Mouse (Mus musculus): ENCODE data around the gene Lix1l. TPM values are rescaled to one million over a fixed set of nuclear protein-coding genes. Genes with fewer than 3 reads are reported as not detected.
"Not testable (repeated sequence)": the region's sequence is repeated elsewhere in the genome, so short reads cannot be mapped to it uniquely, and the experiment has no call there.

Lix1l gene
- polyA plus RNA-seq, 1 experiment: 8.2 TPM

DNA sequence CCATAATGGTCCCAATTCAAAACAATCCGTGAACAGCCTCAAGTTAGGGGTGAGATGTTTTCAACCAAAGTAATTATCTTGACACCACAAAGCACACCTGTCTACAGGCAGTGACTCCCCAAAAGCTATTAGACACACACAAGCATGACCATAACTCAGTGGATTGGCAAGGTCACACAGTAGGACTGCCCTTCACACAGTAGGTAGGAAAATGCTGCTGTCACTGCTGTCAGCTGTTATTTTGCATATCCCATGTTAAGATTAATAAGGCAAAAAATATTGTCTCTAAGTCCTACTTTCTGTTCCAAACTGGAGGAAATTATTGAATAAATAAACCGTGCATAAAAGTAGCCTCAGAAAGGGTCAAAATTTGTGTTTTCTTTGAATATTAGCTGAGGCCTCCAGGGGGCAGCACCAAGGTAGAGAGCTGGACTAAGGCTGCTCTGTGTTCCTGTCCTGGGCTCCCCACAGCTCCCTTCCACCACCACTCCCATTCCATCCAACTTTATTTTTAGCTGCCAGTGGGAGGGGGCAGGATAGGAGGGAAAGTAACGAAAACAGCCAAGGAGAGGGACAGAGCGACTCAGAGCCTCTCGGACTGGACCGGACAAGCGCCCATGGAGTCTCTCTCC lies 44.2 kb downstream of the Lix1l start, which contains the start of gene Itga10:
Gene Itga10, plus strand, starts transcription at position 567 of the 632 bp plus-strand sequence.
- Histone ChIP-seq H3K36me3 (ENCODE audit: control insufficient read depth, insufficient read depth, low read length) (peaks cover 4% of the 10 kb centered on the region; the same call in 1 of the 2 replicates), H3K27ac (ENCODE audit: control insufficient read depth, insufficient read depth, low read length) (no peak within 1 kb of the TSS), H3K27me3 (ENCODE audit: control insufficient read depth, insufficient read depth, low read length) (no peaks in the 10 kb centered on the region), H3K4me1 (replicated peaks; ENCODE audit: control insufficient read depth, insufficient read depth, low read length) (no peaks in the 10 kb centered on the region), H3K4me3 (ENCODE audit: control insufficient read depth, insufficient read depth, low read length) (no peak within 1 kb of the TSS)
- TF ChIP-seq CTCF (IDR thresholded peaks at IDR 0.05; ENCODE audit: borderline replicate concordance, control insufficient read depth, extremely low read depth, insufficient read depth, low read length, poor library complexity): peak; percentile 58; the same call in 1 of the 2 replicates
- TF ChIP-seq POLR2A (IDR thresholded peaks at IDR 0.05; ENCODE audit: control insufficient read depth, extremely low read depth, insufficient read depth, low read length, poor library complexity): no peak
- peak; percentile 17 for DNase-seq
- 83% methylated on average over 7 of the region's 7 CpGs for WGBS

DNA sequence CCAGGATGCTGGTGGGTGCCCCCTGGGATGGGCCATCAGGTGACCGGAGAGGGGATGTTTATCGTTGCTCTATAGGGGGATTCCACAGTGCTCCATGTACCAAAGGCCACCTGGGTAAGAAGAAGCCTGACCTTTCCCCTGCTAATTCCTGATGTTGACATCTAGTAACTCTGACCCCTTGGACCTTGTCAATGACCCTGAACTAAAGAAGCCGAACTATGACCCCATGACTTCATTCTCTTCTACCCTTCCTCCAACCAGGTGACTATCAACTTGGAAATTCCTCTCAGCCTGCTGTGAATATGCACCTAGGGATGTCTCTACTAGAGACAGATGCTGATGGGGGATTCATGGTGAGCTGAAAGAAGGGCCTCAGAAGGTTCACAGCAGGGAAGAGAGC lies 46.4 kb downstream of the Lix1l start:
- no peaks in the 10 kb centered on the region for H3K27me3 ChIP-seq (ENCODE audit: control insufficient read depth, insufficient read depth, low read length)
- no peak for TF ChIP-seq POLR2A (IDR thresholded peaks at IDR 0.05; ENCODE audit: control insufficient read depth, extremely low read depth, insufficient read depth, low read length, poor library complexity)
- no peak for TF ChIP-seq CTCF (IDR thresholded peaks at IDR 0.05; ENCODE audit: borderline replicate concordance, control insufficient read depth, extremely low read depth, insufficient read depth, low read length, poor library complexity)
- H3K27ac ChIP-seq (ENCODE audit: control insufficient read depth, insufficient read depth, low read length): no peak overlapping the region
- peaks cover 4% of the 10 kb centered on the region; the same call in 1 of the 2 replicates for H3K36me3 ChIP-seq (ENCODE audit: control insufficient read depth, insufficient read depth, low read length)
- DNase-seq: no peak
- WGBS: 93% methylated on average over 3 of the region's 3 CpGs
- no peak overlapping the region for H3K4me3 ChIP-seq (ENCODE audit: control insufficient read depth, insufficient read depth, low read length)
- no peaks in the 10 kb centered on the region for H3K4me1 ChIP-seq (replicated peaks; ENCODE audit: control insufficient read depth, insufficient read depth, low read length)

DNA sequence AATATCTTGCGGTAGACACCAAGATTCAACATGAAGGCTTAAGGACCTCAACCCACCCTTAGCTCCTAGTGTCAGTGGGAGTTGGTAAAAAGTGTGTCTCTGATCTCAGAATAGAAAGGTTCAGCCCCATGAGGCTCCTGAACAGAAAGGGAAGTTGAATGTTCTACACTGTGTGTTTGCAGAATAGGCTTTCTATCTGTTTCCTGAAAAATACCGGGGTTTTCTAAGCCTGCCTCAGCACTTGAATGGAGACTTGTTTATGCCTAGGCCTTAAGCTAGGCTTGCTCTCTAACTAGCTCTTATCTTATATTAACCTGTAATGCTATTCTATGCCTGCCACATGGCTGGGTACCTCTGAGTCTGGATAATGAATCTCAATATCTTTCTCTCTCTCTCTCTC lies 60.0 kb downstream of the Lix1l start:
- Histone ChIP-seq H3K4me3 (ENCODE audit: control insufficient read depth, insufficient read depth, low read length) (no peak overlapping the region), H3K4me1 (replicated peaks; ENCODE audit: control insufficient read depth, insufficient read depth, low read length) (peaks cover 6% of the 10 kb centered on the region), H3K27me3 (ENCODE audit: control insufficient read depth, insufficient read depth, low read length) (no peaks in the 10 kb centered on the region), H3K27ac (ENCODE audit: control insufficient read depth, insufficient read depth, low read length) (no peak overlapping the region), H3K36me3 (ENCODE audit: control insufficient read depth, insufficient read depth, low read length) (no peaks in the 10 kb centered on the region)
- WGBS: 57% methylated on average over 2 of the region's 2 CpGs
- TF ChIP-seq CTCF (IDR thresholded peaks at IDR 0.05; ENCODE audit: borderline replicate concordance, control insufficient read depth, extremely low read depth, insufficient read depth, low read length, poor library complexity) (no peak), POLR2A (IDR thresholded peaks at IDR 0.05; ENCODE audit: control insufficient read depth, extremely low read depth, insufficient read depth, low read length, poor library complexity) (no peak)
- no peak for DNase-seq

DNA sequence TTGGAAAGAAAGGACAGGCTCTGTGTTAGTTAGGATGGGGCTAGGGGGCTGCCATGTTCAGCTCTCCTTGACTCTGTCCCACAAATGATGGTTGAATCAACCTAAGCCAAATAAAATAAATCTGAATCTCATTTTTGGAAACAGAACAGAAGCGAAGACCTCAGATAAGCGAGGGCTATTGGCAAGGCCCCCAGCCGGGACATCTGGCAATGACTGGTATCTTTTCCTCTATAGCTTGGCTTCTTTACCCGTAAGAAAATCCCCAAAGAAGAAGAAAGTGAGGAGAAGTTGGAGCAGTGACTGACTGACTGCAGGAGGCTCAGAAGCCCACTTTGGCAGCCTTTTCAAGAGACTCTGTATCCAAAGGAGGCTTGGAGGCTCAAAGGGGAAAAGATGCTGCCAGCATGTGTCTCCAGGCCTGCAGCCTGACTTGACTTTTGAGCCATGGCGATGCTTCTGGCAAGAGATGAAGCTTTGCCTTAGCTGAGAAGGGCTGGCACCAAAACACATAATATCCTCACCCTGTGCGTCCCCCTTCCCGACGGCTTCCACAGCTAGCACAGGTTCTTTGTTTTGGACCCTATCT lies 61.9 kb downstream of the Lix1l start:
- Histone ChIP-seq H3K36me3 (ENCODE audit: control insufficient read depth, insufficient read depth, low read length) (no peaks in the 10 kb centered on the region), H3K27ac (ENCODE audit: control insufficient read depth, insufficient read depth, low read length) (no peak overlapping the region), H3K4me1 (replicated peaks; ENCODE audit: control insufficient read depth, insufficient read depth, low read length) (peaks cover 6% of the 10 kb centered on the region), H3K4me3 (ENCODE audit: control insufficient read depth, insufficient read depth, low read length) (no peak overlapping the region), H3K27me3 (ENCODE audit: control insufficient read depth, insufficient read depth, low read length) (no peaks in the 10 kb centered on the region)
- DNase-seq: no peak
- 86% methylated on average over 8 of the region's 8 CpGs for WGBS
- TF ChIP-seq POLR2A (IDR thresholded peaks at IDR 0.05; ENCODE audit: control insufficient read depth, extremely low read depth, insufficient read depth, low read length, poor library complexity): no peak
- no peak for TF ChIP-seq CTCF (IDR thresholded peaks at IDR 0.05; ENCODE audit: borderline replicate concordance, control insufficient read depth, extremely low read depth, insufficient read depth, low read length, poor library complexity)

DNA sequence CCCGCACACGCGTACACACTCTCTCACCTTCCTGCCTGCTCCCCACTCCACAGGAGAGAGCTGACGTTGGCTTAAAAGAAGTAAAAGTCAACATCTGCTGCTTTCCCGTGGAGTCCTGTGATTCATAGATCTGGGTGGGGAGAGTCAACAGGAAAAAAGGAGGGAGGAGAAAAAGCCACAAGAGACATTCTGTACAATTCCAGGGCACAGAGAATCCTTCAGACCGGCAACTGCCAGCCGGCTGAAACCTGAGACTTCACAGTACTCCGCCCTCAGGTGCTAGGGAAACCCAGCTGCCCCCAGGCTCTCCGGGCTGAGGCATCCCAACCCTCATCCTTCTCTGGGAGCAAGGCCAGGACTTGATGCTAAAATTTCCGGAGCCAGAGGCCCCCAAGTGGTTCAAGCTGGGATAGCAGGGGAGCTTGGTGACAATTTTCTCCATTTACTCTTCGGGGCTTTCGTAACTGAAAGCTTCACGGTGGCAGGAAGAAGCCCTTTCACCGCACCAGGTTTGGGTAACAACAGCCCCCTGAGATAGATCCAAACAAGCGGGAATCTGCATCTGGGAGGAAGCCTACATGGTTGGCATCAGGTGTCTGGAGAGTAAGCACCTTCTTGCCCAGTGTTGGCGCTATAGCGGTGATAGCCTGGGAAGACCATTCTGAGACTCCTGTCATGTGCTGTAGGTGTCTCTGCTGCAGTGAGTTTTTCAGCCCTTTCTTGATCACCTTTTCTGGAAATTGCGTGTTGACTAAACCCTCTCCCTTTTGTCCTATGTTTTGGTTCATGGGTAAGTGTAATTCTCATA lies 62.7 kb downstream of the Lix1l start:
- Histone ChIP-seq H3K36me3 (ENCODE audit: control insufficient read depth, insufficient read depth, low read length) (no peaks in the 10 kb centered on the region), H3K4me1 (replicated peaks; ENCODE audit: control insufficient read depth, insufficient read depth, low read length) (peaks cover 6% of the 10 kb centered on the region), H3K27ac (ENCODE audit: control insufficient read depth, insufficient read depth, low read length) (no peak overlapping the region), H3K27me3 (ENCODE audit: control insufficient read depth, insufficient read depth, low read length) (no peaks in the 10 kb centered on the region), H3K4me3 (ENCODE audit: control insufficient read depth, insufficient read depth, low read length) (peak overlapping the region; percentile 21; the same call in 1 of the 2 replicates)
- TF ChIP-seq POLR2A (IDR thresholded peaks at IDR 0.05; ENCODE audit: control insufficient read depth, extremely low read depth, insufficient read depth, low read length, poor library complexity): no peak
- peak; percentile 74; the same call in 1 of the 2 replicates for TF ChIP-seq CTCF (IDR thresholded peaks at IDR 0.05; ENCODE audit: borderline replicate concordance, control insufficient read depth, extremely low read depth, insufficient read depth, low read length, poor library complexity)
- WGBS: 10% methylated on average over 18 of the region's 18 CpGs
- peak; percentile 75 for DNase-seq

DNA sequence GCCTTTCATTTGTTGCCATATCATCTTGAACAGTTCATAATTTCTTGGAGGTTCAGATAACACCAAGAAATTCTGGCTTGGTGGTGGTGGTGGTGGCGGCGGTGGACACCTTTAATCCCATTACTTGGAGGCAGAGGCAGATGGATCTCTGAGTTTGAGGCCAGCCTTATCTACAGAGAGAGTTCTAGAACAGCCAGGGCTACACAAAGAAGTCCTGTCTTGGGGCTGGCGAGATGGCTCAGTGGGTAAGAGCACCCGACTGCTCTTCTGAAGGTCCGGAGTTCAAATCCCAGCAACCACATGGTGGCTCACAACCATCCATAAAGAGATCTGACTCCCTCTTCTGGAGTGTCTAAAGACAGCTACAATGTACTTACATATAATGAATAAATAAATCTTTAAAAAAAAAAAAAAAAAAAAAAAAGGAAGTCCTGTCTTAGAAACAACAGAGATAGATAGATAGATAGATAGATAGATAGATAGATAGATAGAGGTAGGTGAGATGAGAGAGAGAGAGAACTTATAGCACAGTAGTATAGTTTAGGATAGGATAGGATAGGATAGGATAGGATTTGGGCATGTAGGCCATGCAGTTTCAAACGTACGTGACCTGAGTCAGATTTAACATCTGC lies 64.9 kb downstream of the Lix1l start:
- H3K4me1 ChIP-seq (replicated peaks; ENCODE audit: control insufficient read depth, insufficient read depth, low read length): peaks cover 12% of the 10 kb centered on the region
- not testable (repeated sequence) for H3K4me3 ChIP-seq (ENCODE audit: control insufficient read depth, insufficient read depth, low read length); H3K27me3 ChIP-seq (ENCODE audit: control insufficient read depth, insufficient read depth, low read length); H3K36me3 ChIP-seq (ENCODE audit: control insufficient read depth, insufficient read depth, low read length); H3K27ac ChIP-seq (ENCODE audit: control insufficient read depth, insufficient read depth, low read length); DNase-seq
- 98% methylated on average over 7 of the region's 7 CpGs for WGBS
